Mouse (Mus musculus): ENCODE measurements around the gene Timm8b. TPM values are rescaled to one million over a fixed set of nuclear protein-coding genes. Genes with fewer than 3 reads are reported as not detected.

Timm8b gene
- polyA plus RNA-seq, 1 experiment from 2014 or later: 247 TPM

- no peak for DNase-seq (ENCODE audit: low read depth, low spot score)
- peak; percentile 65 for TF ChIP-seq CTCF (IDR thresholded peaks at IDR 0.05)
- no peak for ATAC-seq
Observed at GRCm38 (mm10) chr9:50633059-50633458, 29.3 kb downstream of the Timm8b start.

GRCm38 (mm10) chr9:50634270-50634669 lies 30.6 kb downstream of the Timm8b start:
- TF ChIP-seq CTCF (IDR thresholded peaks at IDR 0.05): no peak
- CTCF ChIA-PET: no interaction called here
- no peaks in the 10 kb centered on the region for H3K27me3 ChIP-seq
- ATAC-seq (no peak), DNase-seq (ENCODE audit: low read depth, low spot score) (no peak)
- in situ Hi-C loops (cut with MboI; ENCODE audit: low pct_unique_long_range_greater_than_20kb): no loop called here
- POLR2A ChIA-PET: no interaction called here

More at GRCm38 (mm10) chr9:50633059-50633458, 29.3 kb downstream of the Timm8b start:
- in situ Hi-C loops (cut with MboI; ENCODE audit: low pct_unique_long_range_greater_than_20kb): no loop called here
- POLR2A ChIA-PET: interaction anchor here (0.7 kb wide), 1 partner anchor 181 kb away, joined by 4 read pairs; no protein-coding TSS in a partner anchor
- no peaks in the 10 kb centered on the region for H3K27me3 ChIP-seq
- CTCF ChIA-PET: no interaction called here

GRCm38 (mm10) chr9:50646826-50647370 lies 43.2 kb downstream of the Timm8b start:
- DNase-seq (ENCODE audit: low read depth, low spot score) (no peak), ATAC-seq (no peak)
- no peaks in the 10 kb centered on the region for H3K27me3 ChIP-seq
- ChIA-PET POLR2A (no interaction called here), CTCF (no interaction called here)
- TF ChIP-seq CTCF (IDR thresholded peaks at IDR 0.05): no peak
- in situ Hi-C loops (cut with MboI; ENCODE audit: low pct_unique_long_range_greater_than_20kb): no loop called here

GRCm38 (mm10) chr9:50650503-50650902 lies 46.8 kb downstream of the Timm8b start:
- H3K27me3 ChIP-seq: no peaks in the 10 kb centered on the region
- in situ Hi-C loops (cut with MboI; ENCODE audit: low pct_unique_long_range_greater_than_20kb): loop anchor here (25.0 kb wide), 1 partner anchor 1588 kb away; the partner anchor contains the start of gene Zw10
- ChIA-PET POLR2A (interaction anchor here (1.2 kb wide), 1 partner anchor 8 kb away, joined by 3 read pairs; no protein-coding TSS in a partner anchor), CTCF (no interaction called here)
- no peak for ATAC-seq
- TF ChIP-seq CTCF (IDR thresholded peaks at IDR 0.05): no peak
- DNase-seq (ENCODE audit: low read depth, low spot score): no peak

Other genes starting within 250 kb of the Timm8b start
- 0.08 TPM for gene Plet1, start 109.4 kb upstream of the Timm8b start, polyA plus RNA-seq (2021)
- gene Pts, start 75.2 kb upstream of the Timm8b start, polyA plus RNA-seq (2021): 65.9 TPM
- 3.6 TPM for gene Il18, start 49.1 kb upstream of the Timm8b start, polyA plus RNA-seq (2021)
- gene Bco2, start 48.7 kb upstream of the Timm8b start, polyA plus RNA-seq (2021): 0.22 TPM
- not detected for gene Tex12, start 42.6 kb upstream of the Timm8b start, polyA plus RNA-seq (2021)
- 418 TPM for gene Sdhd, start 98 bp upstream of the Timm8b start, polyA plus RNA-seq (2021)
- gene Pih1d2, start 13.4 kb downstream of the Timm8b start, polyA plus RNA-seq (2021): 8.2 TPM
- 25.4 TPM for gene Nkapd1, start 13.6 kb downstream of the Timm8b start, polyA plus RNA-seq (2021)
- gene Dlat, start 55.9 kb downstream of the Timm8b start, polyA plus RNA-seq (2021): 134 TPM
- gene Dixdc1, start 135.6 kb downstream of the Timm8b start, polyA plus RNA-seq (2021): 14.6 TPM
- gene 2310030G06Rik, start 142.6 kb downstream of the Timm8b start, polyA plus RNA-seq (2021): 33.1 TPM
- 1,544 TPM for gene Cryab, start 147.4 kb downstream of the Timm8b start, polyA plus RNA-seq (2021)
- 12.9 TPM for gene Hspb2, start 148.4 kb downstream of the Timm8b start, polyA plus RNA-seq (2021)
- gene Fdxacb1, start 164.3 kb downstream of the Timm8b start, polyA plus RNA-seq (2021): 6.5 TPM
- gene Alg9, start 171.1 kb downstream of the Timm8b start, polyA plus RNA-seq (2021): 27.5 TPM
- 28.6 TPM for gene 1110032A03Rik, start 171.6 kb downstream of the Timm8b start, polyA plus RNA-seq (2021)
- 34.9 TPM for gene Ppp2r1b, start 241.4 kb downstream of the Timm8b start, polyA plus RNA-seq (2021)